Mouse (Mus musculus): ENCODE measurements around the gene Ehmt1.

DNA sequence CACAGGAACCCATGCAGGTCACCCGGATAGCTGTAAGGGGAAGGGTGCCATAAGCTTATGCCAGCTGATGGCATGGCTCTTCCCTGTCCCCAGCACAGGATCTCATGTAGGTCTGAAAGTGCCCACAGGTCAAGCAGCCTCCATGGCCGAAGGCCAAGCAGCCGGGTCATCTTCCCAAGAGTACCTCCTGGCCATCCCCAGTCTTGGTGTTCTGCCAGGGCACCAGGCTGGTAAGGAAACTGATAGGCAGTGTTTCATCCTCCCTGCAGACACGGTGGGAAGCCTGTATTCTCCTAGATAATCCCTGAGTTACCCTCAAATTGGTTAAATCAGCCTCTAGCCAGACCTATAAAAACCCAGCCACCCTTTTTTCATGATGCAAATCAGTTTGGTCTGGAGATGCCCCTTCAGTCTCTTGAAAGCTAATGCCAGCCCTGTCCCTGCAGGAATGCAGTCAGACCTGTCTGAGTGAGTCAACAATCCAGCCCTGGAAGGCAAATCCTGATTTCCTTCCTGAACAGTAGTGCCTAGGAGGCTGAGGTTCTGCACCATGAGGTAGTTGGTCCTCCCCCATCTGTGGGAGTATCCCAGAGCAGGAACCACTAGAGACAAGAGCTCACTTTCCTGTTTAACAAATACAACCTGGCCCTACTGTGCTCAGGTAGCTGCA is 8.5 kb upstream of the Ehmt1 start:
- no peak for TF ChIP-seq TAL1 (IDR thresholded peaks at IDR 0.05; ENCODE audit: low read length)
- TF ChIP-seq GATA1 (IDR thresholded peaks at IDR 0.05; ENCODE audit: low read length): no peak
